Mouse (Mus musculus): ENCODE measurements at regions not wholly inside any gene's neighbourhood (a gene's known extent, or its start where the extent isn't known, plus 50 kb on each side); places are given as distances from the start of the nearest gene placed in this dataset.

- H3K9me3 ChIP-seq: no peaks in the 10 kb centered on the region
- 73% methylated on average over 2 of the region's 2 CpGs for WGBS
- no peaks in the 10 kb centered on the region for H3K4me1 ChIP-seq
- no peaks in the 10 kb centered on the region for H3K36me3 ChIP-seq
- H3K27ac ChIP-seq: no peak overlapping the region
- no peak for DNase-seq (ENCODE audit: low spot score)
- H3K27me3 ChIP-seq (ENCODE audit: insufficient read depth, poor library complexity, severe bottlenecking): no peaks in the 10 kb centered on the region
- H3K4me3 ChIP-seq: no peak overlapping the region
Observed at GRCm38 (mm10) chr9:93509646-93510045, 967.6 kb downstream of the Plod2 start.

GRCm38 (mm10) chr9:93524055-93524454, 982.0 kb downstream of the Plod2 start:
- no peaks in the 10 kb centered on the region for H3K36me3 ChIP-seq
- no peaks in the 10 kb centered on the region for H3K27me3 ChIP-seq (ENCODE audit: insufficient read depth, poor library complexity, severe bottlenecking)
- WGBS: 82% methylated on average over 6 of the region's 6 CpGs
- H3K9me3 ChIP-seq: no peaks in the 10 kb centered on the region
- no peak overlapping the region for H3K4me3 ChIP-seq
- no peak for DNase-seq (ENCODE audit: low spot score)
- H3K27ac ChIP-seq: no peak overlapping the region
- H3K4me1 ChIP-seq: no peaks in the 10 kb centered on the region

GRCm38 (mm10) chr9:93525132-93525531, 983.1 kb downstream of the Plod2 start:
- no peaks in the 10 kb centered on the region for H3K27me3 ChIP-seq (ENCODE audit: insufficient read depth, poor library complexity, severe bottlenecking)
- DNase-seq (ENCODE audit: low spot score): peak; percentile 74
- H3K36me3 ChIP-seq: no peaks in the 10 kb centered on the region
- H3K9me3 ChIP-seq: no peaks in the 10 kb centered on the region
- H3K27ac ChIP-seq: no peak overlapping the region
- H3K4me1 ChIP-seq: no peaks in the 10 kb centered on the region
- no peak overlapping the region for H3K4me3 ChIP-seq

- Histone ChIP-seq H3K4me1 (no peaks in the 10 kb centered on the region), H3K36me3 (no peaks in the 10 kb centered on the region), H3K4me3 (no peak overlapping the region), H3K27ac (no peak overlapping the region), H3K9me3 (no peaks in the 10 kb centered on the region), H3K27me3 (ENCODE audit: insufficient read depth, poor library complexity, severe bottlenecking) (no peaks in the 10 kb centered on the region)
- DNase-seq (ENCODE audit: low spot score): no peak
- WGBS: 75% methylated on average over 2 of the region's 2 CpGs
Observed at GRCm38 (mm10) chr9:93530646-93531320, 988.8 kb downstream of the Plod2 start.

Data from heart, embryonic 10.5 days (tissue).